Mouse (Mus musculus): ENCODE measurements around the gene Nog. TPM values are rescaled to one million over a fixed set of nuclear protein-coding genes. Genes with fewer than 3 reads are reported as not detected.
A peak's percentile ranks its signal among the peaks of the same experiment; 100 is the strongest.

Nog gene
- 0.24 and 0.42 TPM in 2 replicates for polyA plus RNA-seq (2015; fragmentation: Nextera tagmentation; extraction: Ambion mirVana)

DNA sequence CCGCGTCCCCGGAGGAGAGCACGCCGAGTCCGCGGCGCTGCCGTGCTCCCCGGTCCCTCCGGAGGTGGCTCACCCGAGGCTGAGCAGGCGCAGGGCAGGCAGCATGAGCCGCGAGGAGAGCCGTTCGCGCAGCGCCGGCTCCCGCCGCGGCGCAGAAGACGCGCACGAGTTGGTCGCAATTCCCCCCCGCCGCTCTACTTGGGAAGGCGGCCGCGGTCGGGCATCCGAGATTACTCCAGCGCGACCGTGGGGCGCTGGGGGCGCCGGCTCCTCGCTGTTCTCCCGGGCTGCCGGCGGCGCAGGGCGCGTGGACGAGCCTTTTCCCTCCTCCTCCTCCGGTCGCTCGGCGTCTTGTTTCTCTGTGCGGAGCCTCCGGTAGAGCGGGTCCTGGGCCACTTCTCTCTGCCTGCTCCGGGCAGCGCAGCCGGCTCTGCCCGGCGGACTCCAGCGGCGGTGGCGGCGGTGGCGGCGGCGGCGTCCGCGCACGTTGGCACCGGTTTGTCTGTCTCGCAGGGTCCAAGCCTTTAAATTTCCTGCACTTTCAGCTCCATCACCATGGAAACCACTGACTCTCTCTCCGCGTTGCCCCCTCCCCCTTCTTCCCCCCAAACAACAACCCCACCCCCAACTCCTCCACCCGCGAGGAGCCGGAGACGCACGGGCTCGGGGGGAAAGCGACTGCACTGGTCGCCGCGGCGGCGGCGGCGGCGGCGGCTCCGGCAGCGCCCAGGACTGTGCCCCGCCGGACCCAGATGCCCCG, at the start of gene Nog:
TSS of gene Nog (minus strand) at position 277 of the 760 bp plus-strand sequence.
- ATAC-seq (replicated peaks; ENCODE audit: insufficient number of reproducible peaks, insufficient read depth, low FRiP score, low read depth), result peak; percentile 25; the same call in 1 of the 2 replicates
- WGBS, result under 1% methylated on average over 84 of the region's 97 CpGs
- H3K4me3 ChIP-seq, result peak within 1 kb of the TSS; percentile 70
- H3K4me2 ChIP-seq, result peak within 1 kb of the TSS; percentile 98
- H3K27ac ChIP-seq, result peak within 1 kb of the TSS; percentile 64
- peaks cover 16% of the 10 kb centered on the region for H3K27me3 ChIP-seq
- peaks cover 36% of the 10 kb centered on the region for H3K4me1 ChIP-seq (replicated peaks)
- no peaks in the 10 kb centered on the region for H3K36me3 ChIP-seq
- H3K9ac ChIP-seq, result peak within 1 kb of the TSS; percentile 62
- H3K9me3 ChIP-seq (replicated peaks), result no peaks in the 10 kb centered on the region

DNA sequence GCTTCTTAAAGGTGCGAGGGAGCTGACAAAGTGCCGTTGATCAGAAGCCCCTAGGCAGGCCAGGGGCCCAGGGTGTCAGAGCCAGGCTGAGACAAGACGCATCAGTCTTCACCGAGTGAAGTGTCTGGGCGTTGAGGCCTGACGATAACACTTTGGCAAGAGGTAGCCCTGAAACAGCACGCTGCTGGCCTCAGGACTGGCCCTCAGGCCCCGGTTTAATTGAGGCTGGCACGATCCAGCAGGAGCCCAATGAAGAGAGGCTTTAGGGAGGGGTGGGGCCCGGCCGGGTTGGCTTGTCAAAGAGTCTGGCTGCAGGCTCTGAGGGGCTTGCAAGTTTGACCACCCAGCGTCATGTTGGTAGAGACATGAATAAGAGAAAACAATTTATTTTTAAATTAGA, 38.1 kb upstream of the Nog start:
- Histone ChIP-seq H3K36me3 (no peaks in the 10 kb centered on the region), H3K4me3 (no peak overlapping the region), H3K4me2 (no peak overlapping the region), H3K27me3 (no peaks in the 10 kb centered on the region), H3K9me3 (replicated peaks) (no peaks in the 10 kb centered on the region), H3K4me1 (replicated peaks) (peaks cover 5% of the 10 kb centered on the region; the same call in 1 of the 2 replicates), H3K27ac (no peak overlapping the region), H3K9ac (no peak overlapping the region)
- ATAC-seq (replicated peaks; ENCODE audit: insufficient number of reproducible peaks, insufficient read depth, low FRiP score, low read depth), result no peak
- WGBS, result 27% methylated on average over 12 of the region's 12 CpGs

DNA sequence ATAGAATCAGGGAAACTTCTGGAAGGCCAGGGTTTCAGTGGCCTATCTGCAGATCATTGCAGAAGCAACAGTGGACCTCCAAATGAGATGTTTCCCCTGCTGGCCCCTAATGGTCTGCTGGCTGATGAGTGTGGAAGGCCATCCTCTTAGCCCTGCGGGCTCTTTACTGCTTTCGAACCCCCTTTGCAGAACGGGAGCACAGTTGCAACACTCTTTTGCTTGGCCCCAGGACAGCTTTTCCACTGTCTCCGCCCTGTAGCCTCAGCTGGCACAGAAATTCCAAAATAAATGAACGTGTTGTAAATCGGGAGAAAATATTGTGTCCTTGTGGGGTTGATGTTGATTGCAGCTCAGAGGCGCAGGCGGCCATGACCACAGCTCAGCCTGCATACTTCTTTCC, 37.7 kb upstream of the Nog start:
- Histone ChIP-seq H3K9ac (no peak overlapping the region), H3K9me3 (replicated peaks) (no peaks in the 10 kb centered on the region), H3K4me1 (replicated peaks) (peaks cover 5% of the 10 kb centered on the region; the same call in 1 of the 2 replicates), H3K36me3 (no peaks in the 10 kb centered on the region), H3K27ac (no peak overlapping the region), H3K27me3 (no peaks in the 10 kb centered on the region), H3K4me2 (no peak overlapping the region), H3K4me3 (no peak overlapping the region)
- no peak for ATAC-seq (replicated peaks; ENCODE audit: insufficient number of reproducible peaks, insufficient read depth, low FRiP score, low read depth)
- 61% methylated on average over 8 of the region's 8 CpGs for WGBS

DNA sequence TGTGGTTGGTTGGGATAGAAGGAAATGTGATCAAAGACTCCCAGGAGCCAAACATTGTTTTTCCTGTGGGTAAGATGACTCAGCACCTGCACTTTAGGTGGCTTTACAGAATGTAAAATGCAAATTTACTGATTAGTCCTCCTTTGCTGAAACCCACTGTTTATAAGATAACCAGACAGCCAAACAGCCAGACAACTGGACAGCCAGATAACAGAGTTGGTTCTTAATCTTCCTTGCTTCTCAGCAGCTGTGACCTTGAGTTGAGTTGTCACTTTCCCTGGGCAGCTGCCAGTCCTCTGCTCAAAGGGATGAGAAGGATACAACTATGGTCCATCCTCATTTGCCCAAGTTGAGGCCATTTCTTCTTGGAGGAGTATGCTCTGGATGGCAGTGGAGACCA, 35.8 kb upstream of the Nog start:
- Histone ChIP-seq H3K4me1 (replicated peaks) (peaks cover 5% of the 10 kb centered on the region; the same call in 1 of the 2 replicates), H3K27ac (no peak overlapping the region), H3K9ac (no peak overlapping the region), H3K9me3 (replicated peaks) (no peaks in the 10 kb centered on the region), H3K4me3 (no peak overlapping the region), H3K4me2 (no peak overlapping the region), H3K36me3 (no peaks in the 10 kb centered on the region), H3K27me3 (no peaks in the 10 kb centered on the region)
- ATAC-seq (replicated peaks; ENCODE audit: insufficient number of reproducible peaks, insufficient read depth, low FRiP score, low read depth), result no peak

DNA sequence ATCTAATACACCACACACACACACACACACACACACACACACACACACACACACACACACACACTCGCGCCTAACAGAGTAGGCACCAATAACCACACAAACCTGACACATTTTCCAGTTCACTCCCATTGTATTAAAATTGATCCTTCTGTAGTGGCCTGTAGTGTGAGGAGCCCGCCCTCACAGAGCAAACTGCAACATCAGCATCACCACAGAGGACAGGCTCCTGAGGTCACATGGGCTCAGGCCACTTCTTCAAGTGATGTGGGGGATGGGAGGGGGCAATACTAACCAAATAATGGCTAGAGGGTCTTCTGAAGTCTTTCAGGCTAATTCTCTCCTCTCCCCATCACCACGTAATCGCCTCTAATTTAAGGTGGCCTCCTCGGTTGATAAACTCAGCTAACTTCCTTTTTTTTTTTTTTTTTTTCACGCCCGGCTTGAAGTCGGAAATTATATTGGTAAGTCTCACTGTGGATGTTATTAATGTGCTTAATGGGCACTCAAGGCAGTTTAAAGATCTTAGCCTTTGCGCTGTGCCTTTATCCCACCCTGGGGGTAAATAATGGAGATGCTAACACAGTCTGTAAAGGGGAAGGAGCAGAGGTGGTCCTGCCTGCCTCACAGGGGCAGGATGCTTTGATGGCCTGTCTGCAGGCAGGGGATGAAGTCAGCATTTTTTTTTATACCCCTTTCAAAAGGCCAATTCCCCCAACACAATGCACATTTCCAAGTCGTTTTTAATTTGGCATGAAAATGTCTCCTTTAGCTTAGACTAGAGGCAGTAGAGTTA, 25.2 kb upstream of the Nog start:
- WGBS, result 65% methylated on average over 11 of the region's 11 CpGs
- H3K9me3 ChIP-seq (replicated peaks), result no peaks in the 10 kb centered on the region
- H3K4me3 ChIP-seq, result no peak overlapping the region
- H3K4me1 ChIP-seq (replicated peaks), result no peaks in the 10 kb centered on the region
- H3K9ac ChIP-seq, result no peak overlapping the region
- no peak overlapping the region for H3K27ac ChIP-seq
- no peaks in the 10 kb centered on the region for H3K36me3 ChIP-seq
- no peak overlapping the region for H3K4me2 ChIP-seq
- H3K27me3 ChIP-seq, result no peaks in the 10 kb centered on the region
- ATAC-seq (replicated peaks; ENCODE audit: insufficient number of reproducible peaks, insufficient read depth, low FRiP score, low read depth), result no peak

DNA sequence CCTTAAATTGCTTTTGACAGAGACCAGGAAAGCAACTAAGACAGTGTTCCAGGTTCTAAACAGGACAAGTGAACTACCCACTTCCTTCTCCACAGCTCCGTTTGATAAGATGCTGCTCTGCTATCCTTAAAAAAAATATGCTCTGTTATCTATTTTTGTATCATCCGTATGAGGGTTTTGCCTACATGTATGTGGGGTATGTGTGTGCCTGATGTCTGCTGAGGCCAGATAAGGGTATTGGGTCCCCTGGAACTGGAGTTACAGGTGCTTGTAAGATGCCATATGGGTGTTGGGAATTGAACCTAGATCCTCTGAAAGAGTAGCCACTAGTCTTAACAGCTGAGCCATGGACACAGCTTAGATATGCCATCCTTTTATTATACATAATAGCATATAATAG, 19.6 kb upstream of the Nog start:
- Histone ChIP-seq H3K27ac (no peak overlapping the region), H3K9ac (no peak overlapping the region), H3K4me1 (replicated peaks) (peaks cover 16% of the 10 kb centered on the region), H3K4me3 (no peak overlapping the region), H3K27me3 (no peaks in the 10 kb centered on the region), H3K9me3 (replicated peaks) (no peaks in the 10 kb centered on the region), H3K36me3 (no peaks in the 10 kb centered on the region), H3K4me2 (no peak overlapping the region)
- 72% methylated on average over 2 of the region's 2 CpGs for WGBS
- ATAC-seq (replicated peaks; ENCODE audit: insufficient number of reproducible peaks, insufficient read depth, low FRiP score, low read depth), result no peak

DNA sequence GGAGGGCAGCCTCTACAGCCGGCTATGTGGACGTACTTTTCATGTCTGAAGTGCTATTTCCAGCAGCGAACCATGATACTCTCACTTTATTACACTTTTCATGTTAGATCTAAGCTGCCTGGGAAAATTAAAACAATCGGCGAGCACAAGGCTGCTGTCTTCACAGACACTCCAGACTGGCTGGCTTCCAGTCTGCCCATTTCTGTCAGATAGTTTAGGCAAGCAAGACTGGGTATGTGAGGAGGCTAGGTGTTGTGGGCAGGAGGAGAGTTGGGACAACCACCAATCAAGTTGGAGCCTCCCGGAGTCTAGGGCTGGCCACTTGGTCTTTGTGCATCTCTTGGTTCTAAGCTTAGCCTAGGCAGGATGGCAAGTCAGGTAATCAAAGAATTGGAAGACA, 17.5 kb upstream of the Nog start:
- Histone ChIP-seq H3K4me2 (no peak overlapping the region), H3K36me3 (no peaks in the 10 kb centered on the region), H3K27me3 (no peaks in the 10 kb centered on the region), H3K4me1 (replicated peaks) (peaks cover 16% of the 10 kb centered on the region), H3K27ac (no peak overlapping the region), H3K9ac (no peak overlapping the region), H3K9me3 (replicated peaks) (no peaks in the 10 kb centered on the region), H3K4me3 (no peak overlapping the region)
- whole genome bisulfite sequencing, result 41% methylated on average over 6 of the region's 6 CpGs
- ATAC-seq (replicated peaks; ENCODE audit: insufficient number of reproducible peaks, insufficient read depth, low FRiP score, low read depth), result no peak

DNA sequence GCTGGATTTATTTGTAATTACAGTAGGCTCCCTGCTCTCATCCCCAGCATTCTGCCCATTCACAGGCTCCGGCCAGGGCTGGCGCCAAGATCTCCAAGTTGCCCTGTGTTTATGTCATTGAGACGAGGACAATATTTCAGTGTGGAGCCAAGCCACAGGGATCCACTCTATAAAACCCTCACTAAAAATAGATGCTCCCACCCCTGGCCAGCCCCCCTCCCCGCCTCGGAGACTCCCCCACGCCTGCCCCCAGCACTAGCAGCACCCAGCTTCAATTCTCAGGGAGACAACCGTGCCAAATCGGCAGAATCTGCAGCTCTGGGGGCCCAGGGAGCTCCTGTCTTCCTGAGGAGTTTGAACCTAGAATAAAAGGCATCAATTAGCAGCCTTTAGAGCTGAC, 16.2 kb upstream of the Nog start:
- 8% methylated on average over 8 of the region's 8 CpGs for WGBS
- Histone ChIP-seq H3K4me2 (peak overlapping the region; percentile 32; the same call in 1 of the 2 replicates), H3K27me3 (no peaks in the 10 kb centered on the region), H3K36me3 (no peaks in the 10 kb centered on the region), H3K9me3 (replicated peaks) (no peaks in the 10 kb centered on the region), H3K4me1 (replicated peaks) (peaks cover 21% of the 10 kb centered on the region), H3K4me3 (no peak overlapping the region), H3K27ac (no peak overlapping the region), H3K9ac (no peak overlapping the region)
- ATAC-seq (replicated peaks; ENCODE audit: insufficient number of reproducible peaks, insufficient read depth, low FRiP score, low read depth), result no peak

DNA sequence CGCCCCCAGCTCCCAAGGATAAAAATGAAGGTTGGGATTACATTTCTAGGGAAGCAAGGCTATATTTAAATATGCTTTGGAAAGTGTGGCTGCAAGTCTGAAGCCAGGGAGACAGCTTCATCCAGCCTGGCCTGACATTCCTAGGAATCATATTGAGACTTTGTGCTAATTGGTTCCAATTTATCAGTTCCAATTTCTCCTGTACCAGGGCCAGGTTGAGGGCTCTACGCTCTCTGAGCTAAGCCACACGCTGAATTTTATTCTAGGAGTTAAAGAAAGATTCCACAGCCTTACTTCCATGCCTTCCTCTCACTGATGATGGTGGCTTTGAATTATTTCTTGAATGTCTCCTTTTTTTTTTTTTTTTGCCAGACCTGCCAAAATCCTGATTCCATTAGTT, 15.6 kb upstream of the Nog start:
- Histone ChIP-seq H3K27ac (no peak overlapping the region), H3K4me1 (replicated peaks) (peaks cover 21% of the 10 kb centered on the region), H3K9ac (no peak overlapping the region), H3K36me3 (no peaks in the 10 kb centered on the region), H3K4me3 (no peak overlapping the region), H3K27me3 (no peaks in the 10 kb centered on the region), H3K4me2 (no peak overlapping the region; the same call in 1 of the 2 replicates), H3K9me3 (replicated peaks) (no peaks in the 10 kb centered on the region)
- ATAC-seq (replicated peaks; ENCODE audit: insufficient number of reproducible peaks, insufficient read depth, low FRiP score, low read depth), result no peak
- 61% methylated on average over 3 of the region's 3 CpGs for WGBS

DNA sequence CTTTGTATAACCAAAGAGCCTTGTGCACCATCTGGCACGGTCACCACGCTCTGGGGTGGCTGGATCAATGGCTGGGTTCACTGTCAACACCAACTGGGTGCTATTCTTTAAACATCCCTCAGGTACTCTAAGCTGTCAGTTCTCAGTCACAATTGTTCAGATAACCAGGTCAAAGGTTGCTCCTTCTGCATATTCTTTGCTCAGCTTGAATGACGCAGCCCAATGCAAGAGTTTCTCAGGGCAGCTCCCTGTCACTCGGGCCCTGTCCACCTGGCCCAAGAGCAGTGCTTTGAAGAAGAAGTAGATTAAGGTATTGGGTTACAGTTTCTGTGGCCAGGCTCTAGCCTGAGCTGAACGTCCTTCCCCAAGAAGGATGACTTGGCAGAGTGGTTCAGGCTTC, 12.2 kb upstream of the Nog start:
- WGBS, result 39% methylated on average over 5 of the region's 5 CpGs
- peaks cover 21% of the 10 kb centered on the region for H3K4me1 ChIP-seq (replicated peaks)
- no peak overlapping the region for H3K4me2 ChIP-seq
- H3K27ac ChIP-seq, result no peak overlapping the region
- no peaks in the 10 kb centered on the region for H3K36me3 ChIP-seq
- no peak for ATAC-seq (replicated peaks; ENCODE audit: insufficient number of reproducible peaks, insufficient read depth, low FRiP score, low read depth)
- H3K9ac ChIP-seq, result no peak overlapping the region
- H3K4me3 ChIP-seq, result no peak overlapping the region
- no peaks in the 10 kb centered on the region for H3K9me3 ChIP-seq (replicated peaks)
- no peaks in the 10 kb centered on the region for H3K27me3 ChIP-seq

DNA sequence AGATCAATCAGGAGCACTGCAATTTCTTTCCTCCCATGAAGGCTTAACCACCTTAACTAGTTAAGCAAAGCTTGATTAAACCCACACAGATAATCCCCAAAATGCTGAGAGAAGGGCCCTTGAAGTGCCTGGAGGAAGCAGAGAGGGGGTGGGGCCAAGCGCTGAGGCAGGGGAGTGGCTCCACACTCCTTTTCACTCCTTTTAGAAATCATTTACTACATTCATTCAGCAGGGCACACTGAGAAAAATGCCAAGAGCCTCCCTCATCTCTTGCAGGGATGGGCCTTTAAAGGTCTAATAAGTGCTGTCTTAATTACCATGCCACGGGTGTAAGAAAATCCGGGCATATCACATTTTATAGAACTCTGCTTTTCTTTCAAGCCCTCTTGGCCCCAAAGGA, 10.2 kb upstream of the Nog start:
- Histone ChIP-seq H3K9me3 (replicated peaks) (no peaks in the 10 kb centered on the region), H3K4me1 (replicated peaks) (peaks cover 13% of the 10 kb centered on the region), H3K27me3 (no peaks in the 10 kb centered on the region), H3K36me3 (no peaks in the 10 kb centered on the region), H3K9ac (no peak overlapping the region), H3K27ac (no peak overlapping the region), H3K4me2 (no peak overlapping the region), H3K4me3 (no peak overlapping the region)
- 56% methylated on average over 3 of the region's 3 CpGs for WGBS
- no peak for ATAC-seq (replicated peaks; ENCODE audit: insufficient number of reproducible peaks, insufficient read depth, low FRiP score, low read depth)
